Mouse (Mus musculus) stomach, postnatal 0 days (tissue): ENCODE data around the gene Slc30a2.

Source experiments
- CTCF ChIP-seq: IDR thresholded peaks from 2 replicates; pipeline ENCODE4 v1.5.1; 2016; ENCODE audit warnings: antibody characterized with exemption, low read depth, mild to moderate bottlenecking, moderate library complexity
- EP300 ChIP-seq: optimal IDR thresholded peaks from 2 replicates; pipeline ENCODE3; 2016; ENCODE audit warnings: antibody characterized with exemption

- no peak for TF ChIP-seq CTCF
- no peak for TF ChIP-seq EP300
Observed at GRCm38 (mm10) chr4:134365280-134365679, 22.3 kb downstream of the Slc30a2 start.
